Mouse (Mus musculus) limb, embryonic 12.5 days (tissue): Measurements from ENCODE around the gene Stx1b. TPM values are rescaled to one million over a fixed set of nuclear protein-coding genes. Genes with fewer than 3 reads are reported as not detected.

Source experiments
- ATAC-seq: fragments of 200-750 bp; cut with Nextera tagmentation; 2 replicates; pipeline ENCODE4 v1.8.0; 2017; ENCODE audit warnings: low read depth, moderate TSS enrichment; ENCODE audit not compliant: insufficient number of reproducible peaks, insufficient read depth, low FRiP score, low TSS enrichment
- H3K27ac ChIP-seq: fragments of 300-500 bp; sonication (generic); 2 replicates; pipeline ENCODE4 v1.5.1; 2016; ENCODE audit warnings: mild to moderate bottlenecking, moderate library complexity
- H3K27me3 ChIP-seq: fragments of 300-500 bp; sonication (generic); 2 replicates; pipeline ENCODE4 v1.6.1; 2016; ENCODE audit warnings: mild to moderate bottlenecking, moderate library complexity
- H3K36me3 ChIP-seq: fragments of 300-500 bp; sonication (generic); 2 replicates; pipeline ENCODE4 v1.6.1; 2016; ENCODE audit warnings: mild to moderate bottlenecking, moderate library complexity
- H3K4me1 ChIP-seq: fragments of 300-500 bp; sonication (generic); replicated peaks from 2 replicates; pipeline ENCODE4 v1.6.1; 2016
- H3K4me2 ChIP-seq: fragments of 300-500 bp; sonication (generic); 2 replicates; pipeline ENCODE4 v1.6.1; 2016; ENCODE audit warnings: mild to moderate bottlenecking, moderate library complexity
- H3K4me3 ChIP-seq: fragments of 300-500 bp; sonication (generic); replicated peaks from 2 replicates; pipeline ENCODE4 v1.5.1; 2016; ENCODE audit warnings: mild to moderate bottlenecking
- H3K9ac ChIP-seq: fragments of 300-500 bp; sonication (generic); replicated peaks from 2 replicates; pipeline ENCODE4 v1.6.1; 2016; ENCODE audit warnings: mild to moderate bottlenecking, moderate library complexity
- H3K9me3 ChIP-seq: fragments of 300-500 bp; sonication (generic); 2 replicates; pipeline ENCODE4 v1.6.1; 2016; ENCODE audit warnings: mild to moderate bottlenecking, moderate library complexity
- WGBS: fragments of 180-500 bp; shearing (Covaris S2); methylation state at CpG from one replicate; pipeline ENCODE4 v1.1.7; 2016; 5-methylcytosine and 5-hydroxymethylcytosine counted together
- polyA plus RNA-seq: library from polyadenylated mRNA; unstranded; fragments of >200 nt; fragmentation: Nextera tagmentation; extraction: Ambion mirVana; gene quantifications from 2 replicates; pipeline ENCODE4 v1.2.1, GENCODE M21; 2016

Gene Stx1b
- polyA plus RNA-seq, 1 experiment from 2014 or later: 8.4 TPM

DNA sequence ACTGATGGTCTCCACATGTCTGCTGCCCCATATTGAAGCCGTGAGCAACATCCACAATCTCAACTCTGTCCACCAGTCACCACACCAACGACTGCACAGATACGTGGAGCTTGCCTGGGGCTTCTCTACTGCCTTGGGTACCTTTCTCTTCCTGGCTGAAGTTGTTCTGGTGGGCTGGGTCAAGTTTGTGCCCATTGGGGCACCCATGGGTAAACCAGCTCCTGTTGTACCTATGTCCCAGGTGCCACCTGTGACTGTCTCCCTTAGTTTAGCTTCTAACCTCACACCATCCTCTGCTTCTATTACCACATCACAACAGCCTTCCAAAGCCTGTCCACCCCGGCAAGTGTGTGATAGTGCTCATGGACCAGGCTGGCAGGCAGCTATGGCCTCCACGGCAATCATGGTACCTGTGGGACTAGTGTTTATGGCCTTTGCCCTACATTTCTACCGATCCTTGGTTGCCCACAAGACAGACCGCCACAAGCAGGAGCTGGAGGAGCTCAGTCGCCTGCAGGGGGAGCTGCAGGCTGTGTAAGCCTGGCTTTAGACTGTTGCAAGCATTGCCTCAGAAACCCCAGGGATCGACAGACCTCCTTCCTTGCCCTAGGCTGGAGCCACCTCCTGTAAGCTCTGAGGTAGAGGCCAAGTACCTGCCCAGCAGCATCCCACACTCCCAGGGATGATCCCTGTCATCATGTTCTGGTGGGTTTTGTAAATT is 50.5 kb downstream of the Stx1b start:
- ATAC-seq: no peak
- Histone ChIP-seq H3K9me3 (no peaks in the 10 kb centered on the region), H3K36me3 (peaks cover 5% of the 10 kb centered on the region; the same call in 1 of the 2 replicates), H3K9ac (no peak overlapping the region), H3K4me3 (no peak overlapping the region), H3K4me2 (no peak overlapping the region; the same call in 1 of the 2 replicates), H3K27me3 (no peaks in the 10 kb centered on the region), H3K27ac (no peak overlapping the region), H3K4me1 (peaks cover 43% of the 10 kb centered on the region)
- WGBS: 43% methylated on average over 9 of the region's 9 CpGs

DNA sequence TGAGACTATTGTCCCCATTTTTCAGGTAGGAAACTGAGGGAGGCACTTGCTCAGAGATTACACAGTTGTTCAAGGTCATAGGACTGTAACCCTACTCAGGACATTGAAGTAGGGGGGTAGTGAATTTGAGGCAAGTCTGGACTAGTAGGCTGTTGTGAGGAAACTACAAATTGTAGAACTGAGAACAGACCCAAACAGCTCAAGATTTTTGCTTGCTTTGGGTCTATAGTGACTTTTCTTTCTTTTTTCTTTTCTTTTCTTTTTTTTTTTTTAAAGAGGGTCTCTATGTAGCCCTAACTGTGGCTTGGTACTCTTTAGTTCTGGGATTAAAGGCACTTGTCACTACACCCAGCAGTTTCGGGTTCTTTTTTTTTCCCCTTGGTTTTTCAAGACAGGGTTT is 51.8 kb downstream of the Stx1b start:
- Histone ChIP-seq H3K9ac (no peak overlapping the region), H3K4me2 (no peak overlapping the region), H3K4me3 (no peak overlapping the region), H3K4me1 (peaks cover 40% of the 10 kb centered on the region), H3K27me3 (no peaks in the 10 kb centered on the region), H3K27ac (no peak overlapping the region), H3K9me3 (no peaks in the 10 kb centered on the region), H3K36me3 (peaks cover 10% of the 10 kb centered on the region)
- ATAC-seq: no peak
- 91% methylated on average over 1 of the region's 1 CpGs for WGBS

- no peak overlapping the region for H3K27ac ChIP-seq
- no peak overlapping the region for H3K4me3 ChIP-seq
- peaks cover 40% of the 10 kb centered on the region for H3K4me1 ChIP-seq
- H3K36me3 ChIP-seq: peaks cover 15% of the 10 kb centered on the region
- no peaks in the 10 kb centered on the region for H3K9me3 ChIP-seq
- WGBS: 85% methylated on average over 3 of the region's 3 CpGs
- no peak overlapping the region for H3K4me2 ChIP-seq
- no peak overlapping the region for H3K9ac ChIP-seq
- no peaks in the 10 kb centered on the region for H3K27me3 ChIP-seq
- no peak for ATAC-seq
Measured at GRCm38 (mm10) chr7:127772080-127772479, 52.3 kb downstream of the Stx1b start.

GRCm38 (mm10) chr7:127771262-127771661 is 53.1 kb downstream of the Stx1b start:
- Histone ChIP-seq H3K27ac (0 out of 2 replicates have a peak overlapping the region, but pooled peaks have one; percentile 96), H3K4me2 (peak overlapping the region; percentile 92), H3K9ac (peak overlapping the region; percentile 86; the same call in 1 of the 2 replicates), H3K36me3 (peaks cover 23% of the 10 kb centered on the region), H3K27me3 (no peaks in the 10 kb centered on the region), H3K9me3 (no peaks in the 10 kb centered on the region), H3K4me3 (0 out of 2 replicates have a peak overlapping the region, but pooled peaks have one; percentile 67), H3K4me1 (peaks cover 40% of the 10 kb centered on the region)
- no peak for ATAC-seq
- WGBS: 72% methylated on average over 5 of the region's 5 CpGs

DNA sequence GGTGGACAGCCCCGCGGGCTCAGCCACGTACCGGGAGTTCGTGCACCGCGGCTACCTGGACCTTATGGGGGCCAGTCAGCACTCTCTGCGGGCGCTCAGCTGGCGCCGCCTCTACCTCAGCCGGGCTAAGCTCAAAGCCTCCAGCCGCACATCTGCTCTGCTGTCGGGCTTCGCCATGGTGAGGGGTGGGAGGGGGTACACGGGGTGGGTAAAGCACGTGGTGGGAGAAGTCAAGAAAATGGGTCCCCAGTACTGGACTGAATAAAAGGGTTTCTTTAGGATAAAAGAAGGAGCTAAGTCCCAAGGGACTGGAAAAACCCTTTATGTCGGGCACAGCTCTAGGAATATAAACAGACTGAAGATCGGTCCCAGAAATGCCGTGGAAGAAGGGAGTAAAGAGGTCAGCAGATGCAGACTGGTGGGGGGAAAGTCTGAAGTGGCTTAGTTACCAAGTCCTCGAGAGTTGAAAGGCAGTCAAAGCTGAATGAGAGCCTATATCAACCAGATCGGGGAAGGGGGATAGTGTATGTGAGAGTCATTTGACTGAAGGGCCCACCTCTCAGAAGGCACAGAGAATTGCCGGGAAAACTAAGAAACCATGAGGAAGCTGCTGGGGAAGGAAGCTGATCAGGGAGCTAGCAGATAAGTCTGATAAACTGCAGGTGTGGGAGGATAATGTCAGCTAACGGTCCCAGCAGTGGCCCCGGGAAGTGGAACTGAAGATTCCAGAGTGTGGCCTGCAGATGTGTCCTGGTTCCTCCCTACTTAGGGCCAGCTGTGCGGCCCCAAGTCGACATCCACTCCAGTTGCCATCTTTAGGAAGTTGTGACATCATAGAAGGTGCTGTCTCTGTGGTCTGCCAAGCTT is 54.1 kb downstream of the Stx1b start:
- ATAC-seq: peak; percentile 35
- Histone ChIP-seq H3K27ac (peak overlapping the region; percentile 96), H3K4me1 (peaks cover 36% of the 10 kb centered on the region), H3K27me3 (no peaks in the 10 kb centered on the region), H3K4me3 (peak overlapping the region; percentile 67), H3K9me3 (no peaks in the 10 kb centered on the region), H3K36me3 (peaks cover 33% of the 10 kb centered on the region), H3K9ac (peak overlapping the region; percentile 86), H3K4me2 (peak overlapping the region; percentile 92)
- WGBS: 3% methylated on average over 27 of the region's 27 CpGs

DNA sequence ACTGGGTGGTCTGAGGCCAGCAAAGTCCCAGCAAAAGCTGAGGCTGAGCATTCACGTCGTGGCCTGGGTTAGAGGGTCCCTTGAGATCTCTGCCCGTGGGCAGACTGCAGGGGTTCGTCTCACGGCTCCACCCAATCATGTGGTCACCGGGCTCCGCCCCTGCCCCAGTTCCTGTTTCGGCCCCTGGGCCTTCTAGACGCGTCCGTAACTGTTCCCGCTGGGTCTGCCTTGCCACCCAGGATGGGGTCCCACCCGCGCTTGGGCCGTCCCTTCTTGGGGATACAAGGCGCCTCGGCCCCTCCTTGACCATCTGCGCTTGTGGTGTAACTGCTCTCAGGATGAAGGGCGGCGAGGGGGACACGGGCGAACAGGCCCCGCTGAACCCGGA is 54.7 kb downstream of the Stx1b start, which contains the start of gene Orai3:
Gene Orai3 (plus strand): TSS at position 165 of the 388 bp plus-strand sequence.
- Histone ChIP-seq H3K4me2 (peak within 1 kb of the TSS; percentile 92), H3K27me3 (no peaks in the 10 kb centered on the region), H3K9ac (peak within 1 kb of the TSS; percentile 86), H3K27ac (peak within 1 kb of the TSS; percentile 96), H3K4me3 (peak within 1 kb of the TSS; percentile 67), H3K36me3 (peaks cover 39% of the 10 kb centered on the region), H3K9me3 (no peaks in the 10 kb centered on the region), H3K4me1 (peaks cover 36% of the 10 kb centered on the region)
- WGBS: under 1% methylated on average over 24 of the region's 24 CpGs
- ATAC-seq: peak; percentile 63

DNA sequence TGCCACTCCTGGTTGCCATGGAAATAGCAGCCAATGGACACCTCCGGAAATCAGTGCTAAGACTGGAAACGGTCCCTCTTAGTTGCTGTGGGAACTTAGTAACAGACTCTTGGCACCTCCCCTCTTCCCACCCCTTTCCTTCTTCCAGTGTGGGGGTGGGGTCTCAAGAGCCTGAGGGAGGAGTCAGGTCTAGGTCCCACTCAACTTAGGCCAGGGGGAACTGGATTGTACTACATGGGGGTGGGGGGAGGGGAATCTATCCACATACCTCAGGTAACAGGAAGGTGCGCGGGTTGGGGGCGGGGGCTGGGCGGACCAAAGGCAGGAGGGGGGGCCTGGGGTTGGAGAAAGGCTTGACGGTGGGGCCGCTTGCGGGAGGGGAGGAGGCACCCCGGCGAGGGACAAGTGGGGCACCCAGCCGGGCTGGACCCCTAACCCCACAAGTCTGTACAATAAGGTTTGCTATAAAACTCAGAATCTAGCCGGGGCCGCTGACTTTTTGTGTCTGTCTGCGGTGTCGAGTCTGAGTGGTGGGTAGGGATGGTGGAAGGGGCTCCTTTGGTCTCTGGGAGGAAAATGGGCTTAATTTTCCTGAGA is 55.3 kb downstream of the Stx1b start:
- peak overlapping the region; percentile 86 for H3K9ac ChIP-seq
- peak overlapping the region; percentile 96 for H3K27ac ChIP-seq
- peak overlapping the region; percentile 92 for H3K4me2 ChIP-seq
- under 1% methylated on average over 16 of the region's 16 CpGs for WGBS
- H3K27me3 ChIP-seq: no peaks in the 10 kb centered on the region
- peaks cover 35% of the 10 kb centered on the region for H3K4me1 ChIP-seq
- H3K36me3 ChIP-seq: peaks cover 45% of the 10 kb centered on the region
- H3K9me3 ChIP-seq: no peaks in the 10 kb centered on the region
- ATAC-seq: peak; percentile 87
- H3K4me3 ChIP-seq: peak overlapping the region; percentile 67

DNA sequence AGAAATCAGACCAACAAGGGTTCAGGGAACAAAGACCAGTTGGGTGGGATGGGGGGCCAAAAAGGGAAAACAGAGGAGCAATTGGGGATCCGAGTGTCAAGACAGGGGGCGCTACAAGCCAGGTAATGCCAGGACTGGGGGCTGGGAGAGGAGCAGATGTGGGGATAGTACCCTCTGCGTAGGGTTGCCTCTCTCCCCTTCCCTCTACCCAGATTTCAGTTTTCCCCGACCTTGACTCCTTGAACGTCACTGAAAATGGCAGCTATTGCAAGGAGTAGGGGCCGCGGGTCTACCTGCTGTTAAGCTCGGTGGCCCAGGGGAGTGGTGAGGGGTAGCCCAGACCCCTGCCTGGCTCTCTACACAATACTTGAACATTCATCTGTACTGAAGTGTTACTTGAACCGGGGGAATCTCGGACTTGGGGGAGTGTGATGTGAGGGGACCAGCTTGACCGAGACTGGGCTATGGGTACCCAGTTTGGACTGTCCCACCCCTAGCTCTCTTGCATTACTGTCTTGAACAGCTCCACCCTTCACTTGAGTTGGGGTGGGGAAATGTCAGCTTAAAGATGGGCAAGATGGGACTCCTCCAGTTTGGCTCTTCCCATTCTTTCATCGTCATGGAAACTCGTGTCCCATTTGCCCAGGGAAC is 55.9 kb downstream of the Stx1b start:
- WGBS: 52% methylated on average over 13 of the region's 13 CpGs
- H3K4me1 ChIP-seq: peaks cover 29% of the 10 kb centered on the region
- H3K27ac ChIP-seq: peak overlapping the region; percentile 96
- peak; percentile 3 for ATAC-seq
- no peaks in the 10 kb centered on the region for H3K27me3 ChIP-seq
- peak overlapping the region; percentile 92 for H3K4me2 ChIP-seq
- H3K36me3 ChIP-seq: peaks cover 51% of the 10 kb centered on the region
- no peak overlapping the region for H3K9ac ChIP-seq
- peak overlapping the region; percentile 67; the same call in 1 of the 2 replicates for H3K4me3 ChIP-seq
- H3K9me3 ChIP-seq: no peaks in the 10 kb centered on the region

DNA sequence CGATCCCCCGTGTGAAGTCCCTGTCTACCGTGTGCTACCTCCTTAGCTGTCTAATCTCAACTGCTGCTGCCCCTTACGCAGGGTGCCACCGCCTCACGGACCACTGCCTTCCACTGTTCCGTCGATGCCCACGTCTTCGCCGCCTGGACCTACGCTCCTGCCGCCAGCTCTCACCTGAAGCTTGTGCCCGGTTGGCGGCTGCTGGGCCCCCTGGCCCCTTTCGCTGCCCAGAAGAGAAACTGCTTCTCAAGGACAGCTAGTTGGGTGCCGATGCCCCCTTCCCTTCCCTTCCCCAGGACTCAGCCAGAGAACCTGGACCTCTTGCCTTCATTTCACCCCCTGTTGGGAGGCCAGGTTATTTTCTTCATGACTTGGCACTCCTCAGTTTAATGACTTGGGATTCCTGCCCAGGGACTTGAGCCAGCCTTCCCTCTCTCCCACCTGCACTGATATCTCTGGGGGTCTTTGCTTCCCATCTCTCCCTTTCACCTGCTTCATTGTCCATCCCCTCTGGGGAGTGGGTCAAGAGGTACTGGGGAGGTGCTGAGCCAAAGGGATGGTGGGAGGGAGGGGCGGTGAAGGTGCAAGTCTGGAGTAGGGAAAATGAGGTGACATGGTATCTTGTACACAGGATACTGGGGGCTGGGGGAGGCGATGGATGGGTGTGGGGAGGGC is 56.5 kb downstream of the Stx1b start:
- peaks cover 56% of the 10 kb centered on the region for H3K36me3 ChIP-seq
- no peaks in the 10 kb centered on the region for H3K27me3 ChIP-seq
- H3K4me1 ChIP-seq: peaks cover 29% of the 10 kb centered on the region
- no peak for ATAC-seq
- no peak overlapping the region for H3K4me2 ChIP-seq
- WGBS: 93% methylated on average over 19 of the region's 19 CpGs
- peak overlapping the region; percentile 96; the same call in 1 of the 2 replicates for H3K27ac ChIP-seq
- no peak overlapping the region for H3K9ac ChIP-seq
- no peaks in the 10 kb centered on the region for H3K9me3 ChIP-seq
- H3K4me3 ChIP-seq: no peak overlapping the region

GRCm38 (mm10) chr7:127766851-127767609 is 57.3 kb downstream of the Stx1b start:
- WGBS: 81% methylated on average over 17 of the region's 17 CpGs
- H3K4me3 ChIP-seq: no peak overlapping the region
- no peaks in the 10 kb centered on the region for H3K9me3 ChIP-seq
- no peak overlapping the region for H3K4me2 ChIP-seq
- H3K27ac ChIP-seq: peak overlapping the region; percentile 96; the same call in 1 of the 2 replicates
- H3K36me3 ChIP-seq: peaks cover 62% of the 10 kb centered on the region
- no peak for ATAC-seq
- no peaks in the 10 kb centered on the region for H3K27me3 ChIP-seq
- H3K4me1 ChIP-seq: peaks cover 29% of the 10 kb centered on the region
- H3K9ac ChIP-seq: no peak overlapping the region
